In genomic region chr3:138753182-138753885, GRCm38 (mm10) we compare ENCODE assay signal across 8 mouse cellular contexts. TPM values are rescaled to one million over a fixed set of nuclear protein-coding genes. Genes with fewer than 3 reads are reported as not detected.
DNase-seq lines count a peak whose midpoint lies in the region; ATAC-seq and TF ChIP-seq lines count a peak whose summit lies in the region.

No protein-coding gene starts in this region.

- H3K27ac ChIP-seq in cerebellum, adult 2 months (ENCODE audit: insufficient read depth, low read length), result peak overlapping the region; percentile 48
- no peak overlapping the region for H3K27ac ChIP-seq in intestine, embryonic 15.5 days

- ATAC-seq in intestine, embryonic 15.5 days, result no peak; the same call in 1 of the 2 replicates
- ATAC-seq in megakaryocyte, adult 5-6 weeks (ENCODE audit: poor library complexity, severe bottlenecking), result peak; percentile 80

- no peak overlapping the region for H3K9ac ChIP-seq in intestine, embryonic 15.5 days

- H3K27me3 ChIP-seq in cerebellum, adult 2 months (ENCODE audit: control insufficient read depth, insufficient read depth, low read length), result no peaks in the 10 kb centered on the region
- H3K27me3 ChIP-seq in intestine, embryonic 15.5 days (replicated peaks), result no peaks in the 10 kb centered on the region

- TF ChIP-seq POLR2A in cerebellum, adult 2 months (IDR thresholded peaks at IDR 0.05; ENCODE audit: borderline replicate concordance, insufficient read depth, low read length), result no peak

- H3K4me1 ChIP-seq in cerebellum, adult 2 months (ENCODE audit: control insufficient read depth, insufficient read depth, low read length), result peaks cover 26% of the 10 kb centered on the region
- H3K4me1 ChIP-seq in intestine, embryonic 15.5 days (replicated peaks), result peaks cover 5% of the 10 kb centered on the region

- TF ChIP-seq CTCF in cerebellum, adult 2 months (IDR thresholded peaks at IDR 0.05; ENCODE audit: borderline replicate concordance, insufficient read depth, low read depth, low read length), result no peak

- no peak overlapping the region for H3K4me3 ChIP-seq in cerebellum, adult 2 months (replicated peaks; ENCODE audit: insufficient read depth, low read depth, low read length)
- H3K4me3 ChIP-seq in intestine, embryonic 15.5 days (replicated peaks), result no peak overlapping the region

- WGBS in cerebellum, adult 2 months, result 8% methylated on average over 12 of the region's 12 CpGs
- 17% methylated on average over 12 of the region's 12 CpGs for WGBS in intestine, embryonic 15.5 days

- H3K4me2 ChIP-seq in intestine, embryonic 15.5 days (replicated peaks), result peak overlapping the region; percentile 10; the same call in 1 of the 2 replicates

- no peaks in the 10 kb centered on the region for H3K36me3 ChIP-seq in intestine, embryonic 15.5 days

- DNase-seq in heart, adult 11 months, result peak; percentile 93
- DNase-seq in heart, adult 8-10 months (ENCODE audit: low spot score), result no peak
- DNase-seq in 416B (ENCODE audit: low read depth), result peak; percentile 92
- DNase-seq in cerebellum, adult 2 months, result peak; percentile 73 to 75
- no peak for DNase-seq in thymus, postnatal 25 days
- DNase-seq in right cerebral cortex, postnatal 4 days, result no peak

- H3K9me3 ChIP-seq in intestine, embryonic 15.5 days, result no peaks in the 10 kb centered on the region

RNA-seq across cellular contexts. Expression of gene Tspan5, which starts 11.3 kb away (rescaled TPM):
- 1 to 10 TPM; 4.2 to 6.7 (median 5.1) TPM for total RNA-seq in heart, adult 8-10 months (2022)
- polyA plus RNA-seq in cerebellum, adult 2 months (2012; rRNA removed), result 166 TPM in 2 replicates
- polyA plus RNA-seq in intestine, embryonic 15.5 days (2015; fragmentation: Nextera tagmentation; extraction: Ambion mirVana), result 17.8 and 18.4 TPM in 2 replicates
- 24.4 TPM in 2 replicates for total RNA-seq in megakaryocyte, adult 5-6 weeks (2015)
- 30.8 and 39.0 TPM in 2 replicates for total RNA-seq in megakaryocyte, adult 5-6 weeks (2017)

Comparison
In these comparisons a context has a peak if more than half of its experiments do, and no peak if none do; other contexts are left out.
1. DNase-seq: peak in heart, adult 11 months (single experiment), 416B (single experiment) and cerebellum, adult 2 months (2 of 2); none in heart, adult 8-10 months (single experiment), thymus, postnatal 25 days (single experiment) and right cerebral cortex, postnatal 4 days (single experiment).